Mouse (Mus musculus) A20 (cell line): ENCODE data around the gene AU040320.

Experiments
- DNase-seq: peaks from one replicate; pipeline ENCODE4 v3.0.0-alpha.2; 2011; ENCODE audit warnings: low read depth, low spot score

AU040320 gene

GRCm38 (mm10) chr4:126782512-126782911 lies 29.2 kb downstream of the AU040320 start:
- no peak for DNase-seq

- DNase-seq = no peak
These were observed 29.7 kb downstream of the AU040320 start for GRCm38 (mm10) chr4:126782996-126783395.

- no peak for DNase-seq
These were observed 39.2 kb downstream of the AU040320 start for GRCm38 (mm10) chr4:126792341-126793102.

- no peak for DNase-seq
These were observed 48.8 kb downstream of the AU040320 start for GRCm38 (mm10) chr4:126802174-126802573.

GRCm38 (mm10) chr4:126803268-126803873 lies 50.0 kb downstream of the AU040320 start:
- no peak for DNase-seq

GRCm38 (mm10) chr4:126805741-126806140 lies 52.4 kb downstream of the AU040320 start:
- no peak for DNase-seq

- no peak for DNase-seq
These were observed 53.5 kb downstream of the AU040320 start for GRCm38 (mm10) chr4:126806692-126807427.

GRCm38 (mm10) chr4:126810566-126810965 lies 57.2 kb downstream of the AU040320 start:
- DNase-seq = no peak

GRCm38 (mm10) chr4:126813212-126813611 lies 59.9 kb downstream of the AU040320 start:
- no peak for DNase-seq

GRCm38 (mm10) chr4:126814854-126815253 lies 61.5 kb downstream of the AU040320 start:
- no peak for DNase-seq

- DNase-seq = no peak
These were observed 69.8 kb downstream of the AU040320 start for GRCm38 (mm10) chr4:126822891-126823882.

- DNase-seq = no peak
These were observed 70.6 kb downstream of the AU040320 start for GRCm38 (mm10) chr4:126823917-126824316.

- no peak for DNase-seq
These were observed 77.8 kb downstream of the AU040320 start for GRCm38 (mm10) chr4:126831122-126831521.

- DNase-seq = no peak
These were observed 85.5 kb downstream of the AU040320 start for GRCm38 (mm10) chr4:126838799-126839198.

GRCm38 (mm10) chr4:126839873-126840272 lies 86.5 kb downstream of the AU040320 start:
- DNase-seq = peak; percentile 76

GRCm38 (mm10) chr4:126840996-126841560 lies 87.7 kb downstream of the AU040320 start:
- no peak for DNase-seq

GRCm38 (mm10) chr4:126842911-126843310 lies 89.6 kb downstream of the AU040320 start:
- DNase-seq = no peak

GRCm38 (mm10) chr4:126845664-126846063 lies 92.3 kb downstream of the AU040320 start:
- DNase-seq = no peak

- DNase-seq = no peak
These were observed 93.6 kb downstream of the AU040320 start for GRCm38 (mm10) chr4:126846971-126847370.

GRCm38 (mm10) chr4:126850019-126850777 lies 96.9 kb downstream of the AU040320 start:
- DNase-seq = no peak
